In genomic region chr14:104937083-104937864, GRCm38 (mm10) we compare ENCODE assay signal across 24 mouse cellular contexts.
A peak's percentile ranks its signal among the peaks of the same experiment; 100 is the strongest.
DNase-seq lines count a peak whose midpoint lies in the region; ATAC-seq and TF ChIP-seq lines count a peak whose summit lies in the region.
"Had no signal": no experiment of that assay in that cellular context is flagged by ENCODE, and none has a peak within 500 bp of the region (broad histone marks: within the 10 kb centered on the region; RNA-seq: fewer than 3 reads in every experiment).

No protein-coding gene starts in this region.

- no peak overlapping the region for H3K9ac ChIP-seq in liver, adult 2 months (ENCODE audit: low read depth, low read length)
- H3K9ac ChIP-seq in liver, embryonic 11.5 days (ENCODE audit: low read depth, low read length): no peak overlapping the region
- no peak overlapping the region for H3K9ac ChIP-seq in intestine, embryonic 16.5 days (ENCODE audit: low read depth, low read length)
- H3K9ac ChIP-seq: forebrain, embryonic 13.5 days; forebrain, postnatal 0 days; heart, embryonic 13.5 days; hindbrain, embryonic 12.5 days had no signal

- no peaks in the 10 kb centered on the region for H3K79me2 ChIP-seq in liver, adult 2 months (ENCODE audit: control insufficient read depth, insufficient read depth, low read length)

- WGBS in liver, adult 2 months: 79% methylated on average over 10 of the region's 10 CpGs
- 72% methylated on average over 10 of the region's 10 CpGs for WGBS in liver, embryonic 11.5 days
- 83% methylated on average over 10 of the region's 10 CpGs for WGBS in intestine, embryonic 16.5 days

- no peaks in the 10 kb centered on the region for H3K4me1 ChIP-seq in liver, adult 2 months (ENCODE audit: control insufficient read depth, insufficient read depth, low read length)
- no peaks in the 10 kb centered on the region for H3K4me1 ChIP-seq in liver, embryonic 11.5 days (replicated peaks; ENCODE audit: control insufficient read depth, insufficient read depth, low read length)
- no peaks in the 10 kb centered on the region for H3K4me1 ChIP-seq in intestine, embryonic 16.5 days (ENCODE audit: control insufficient read depth, insufficient read depth, low read length)
- H3K4me1 ChIP-seq: embryonic facial prominence, embryonic 10.5 days; forebrain, embryonic 13.5 days; heart, embryonic 13.5 days; hindbrain, embryonic 12.5 days had no signal

- H3K36me3 ChIP-seq in liver, adult 2 months (ENCODE audit: control insufficient read depth, insufficient read depth, low read length): no peaks in the 10 kb centered on the region
- no peaks in the 10 kb centered on the region for H3K36me3 ChIP-seq in liver, embryonic 11.5 days (ENCODE audit: control insufficient read depth, insufficient read depth, low read length)
- H3K36me3 ChIP-seq in intestine, embryonic 16.5 days (ENCODE audit: control insufficient read depth, insufficient read depth, low read length): no peaks in the 10 kb centered on the region
- H3K36me3 ChIP-seq: embryonic facial prominence, embryonic 10.5 days; heart, embryonic 13.5 days; hindbrain, embryonic 12.5 days had no signal

- no peak for ATAC-seq in liver, embryonic 11.5 days (replicated peaks; ENCODE audit: low FRiP score)
- ATAC-seq in hematopoietic stem cell, adult 5-6 weeks (replicated peaks in 1 of 2; ENCODE audit: insufficient read depth in 1 of 2, low FRiP score in 2 of 2, low TSS enrichment in 1 of 2, low read depth in 1 of 2, poor library complexity in 2 of 2, severe bottlenecking in 2 of 2): peak; percentile 68 to 80
- ATAC-seq in megakaryocyte progenitor cell, adult 5-6 weeks (replicated peaks; ENCODE audit: poor library complexity): peak; percentile 75
- ATAC-seq in cerebellum, adult (ENCODE audit: insufficient number of reproducible peaks, low FRiP score, low TSS enrichment): no peak
- no peak for ATAC-seq in intestine, embryonic 16.5 days
- ATAC-seq: activated CD4-positive, CD25-positive, alpha-beta regulatory T cell, adult 4 months; forebrain, embryonic 13.5 days; forebrain, postnatal 0 days; hindbrain, embryonic 16.5 days; Patski had no signal

- no peaks in the 10 kb centered on the region for H3K9me3 ChIP-seq in liver, embryonic 11.5 days (ENCODE audit: control insufficient read depth, low read length)
- no peaks in the 10 kb centered on the region for H3K9me3 ChIP-seq in intestine, embryonic 16.5 days (ENCODE audit: control insufficient read depth, low read length)
- H3K9me3 ChIP-seq: embryonic facial prominence, embryonic 10.5 days; forebrain, embryonic 13.5 days; heart, embryonic 13.5 days; hindbrain, embryonic 12.5 days had no signal

- H3K27ac ChIP-seq in liver, adult 2 months (replicated peaks; ENCODE audit: insufficient read depth, low read depth, low read length): no peak overlapping the region
- H3K27ac ChIP-seq in liver, embryonic 11.5 days (ENCODE audit: low read depth, low read length): no peak overlapping the region
- no peak overlapping the region for H3K27ac ChIP-seq in intestine, embryonic 16.5 days (ENCODE audit: low read length)
- H3K27ac ChIP-seq: embryonic facial prominence, embryonic 10.5 days; forebrain, embryonic 13.5 days; gastrocnemius, adult 2 months; heart, embryonic 13.5 days; hindbrain, embryonic 12.5 days had no signal

- peak; percentile 15 for DNase-seq in liver, adult 2 months (ENCODE audit: extremely low read depth, low read depth, low spot score)
- no peak for DNase-seq in liver, embryonic 11.5 days (ENCODE audit: low spot score)
- no peak for DNase-seq in adipocyte (ENCODE audit: low spot score)
- DNase-seq: adrenal gland, adult 2 months; adrenal gland, postnatal 36 days; cerebellum, adult 18-20 months; cerebellum, adult 9-11 months; cerebellum, postnatal 36 days; forebrain, postnatal 0 days; gastrocnemius, adult 2 months; gastrocnemius, postnatal 25 days; heart, adult 11 months; heart, postnatal 36 days had no signal

- TF ChIP-seq POLR2A in liver, adult 2 months (IDR thresholded peaks at IDR 0.05; ENCODE audit: extremely low read depth, insufficient read depth, low read length): no peak

- no peaks in the 10 kb centered on the region for H3K27me3 ChIP-seq in liver, adult 2 months (ENCODE audit: control insufficient read depth, insufficient read depth, low read length)
- H3K27me3 ChIP-seq in liver, embryonic 11.5 days (replicated peaks; ENCODE audit: control insufficient read depth, insufficient read depth, low read length): no peaks in the 10 kb centered on the region
- no peaks in the 10 kb centered on the region for H3K27me3 ChIP-seq in intestine, embryonic 16.5 days (replicated peaks; ENCODE audit: control insufficient read depth, insufficient read depth, low read length)
- H3K27me3 ChIP-seq: forebrain, embryonic 13.5 days; heart, embryonic 13.5 days; hindbrain, embryonic 12.5 days had no signal

- H3K4me3 ChIP-seq in liver, adult 2 months (ENCODE audit: insufficient read depth, low read depth, low read length): no peak overlapping the region
- H3K4me3 ChIP-seq in liver, embryonic 11.5 days (ENCODE audit: low read depth, low read length): no peak overlapping the region
- H3K4me3 ChIP-seq in intestine, embryonic 16.5 days (ENCODE audit: low read length): no peak overlapping the region
- H3K4me3 ChIP-seq: embryonic facial prominence, embryonic 10.5 days; forebrain, embryonic 13.5 days; gastrocnemius, adult 2 months; heart, embryonic 13.5 days; hindbrain, embryonic 12.5 days had no signal

- no peak for TF ChIP-seq CTCF in liver, adult 2 months (IDR thresholded peaks at IDR 0.05; ENCODE audit: low read depth, low read length)

- no peak overlapping the region for H3K4me2 ChIP-seq in liver, embryonic 11.5 days
- no peak overlapping the region for H3K4me2 ChIP-seq in intestine, embryonic 16.5 days (ENCODE audit: low read depth, low read length)
- H3K4me2 ChIP-seq: forebrain, embryonic 13.5 days; heart, embryonic 13.5 days; hindbrain, embryonic 12.5 days had no signal

Comparison
In these comparisons a context has a peak if more than half of its experiments do, and no peak if none do; other contexts are left out.
1. ATAC-seq: peak in hematopoietic stem cell, adult 5-6 weeks (2 of 2) and megakaryocyte progenitor cell, adult 5-6 weeks (single experiment); none in liver, embryonic 11.5 days (single experiment), cerebellum, adult (single experiment) and intestine, embryonic 16.5 days (single experiment).